Mouse (Mus musculus): Measurements from ENCODE around the gene Sp7. TPM values are rescaled to one million over a fixed set of nuclear protein-coding genes. Genes with fewer than 3 reads are reported as not detected.

The Sp7 gene
- total RNA-seq, 1 experiment: 0.09 TPM

DNA sequence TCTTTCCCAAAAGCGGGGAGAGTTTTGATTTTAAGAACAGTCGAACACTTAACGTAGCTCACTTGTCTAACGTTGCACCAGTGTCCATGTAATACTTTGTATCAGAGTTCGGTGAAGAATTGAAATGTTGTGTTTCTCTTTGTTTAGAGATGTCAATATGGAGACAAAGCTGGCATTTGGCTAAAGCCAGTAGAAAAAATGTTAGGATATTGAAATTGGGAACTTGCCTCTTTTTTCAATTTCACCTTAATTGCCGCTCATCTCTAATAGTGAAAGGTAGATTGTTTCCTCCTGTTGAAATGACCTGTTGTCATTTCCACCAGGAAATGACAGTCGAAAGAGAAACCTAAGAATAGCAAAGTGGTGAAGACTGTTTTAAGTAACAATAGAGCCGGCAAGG lies 40.1 kb downstream of the Sp7 start:
- Histone ChIP-seq H3K4me1 (ENCODE audit: control insufficient read depth in 2 of 2, insufficient read depth in 2 of 2, low read length in 2 of 2, poor library complexity in 1 of 2) (peaks cover 1 to 2% of the 10 kb centered on the region in 2 experiments; a peak in 1 of 4 replicates), H3K36me3 (ENCODE audit: control insufficient read depth, insufficient read depth, low read length, poor library complexity, severe bottlenecking) (peaks cover 27% of the 10 kb centered on the region), H3K4me3 (ENCODE audit: insufficient read depth in 1 of 2, low read depth in 1 of 2, low read length in 2 of 2, poor library complexity in 1 of 2, severe bottlenecking in 1 of 2) (peak overlapping the region; percentile 82 to 97), H3K9ac (ENCODE audit: insufficient read depth, low read depth, low read length, poor library complexity, severe bottlenecking) (peak overlapping the region; percentile 79; the same call in 1 of the 2 replicates), H3K9me3 (ENCODE audit: control insufficient read depth, insufficient read depth, low read depth, low read length) (no peaks in the 10 kb centered on the region), H3K27ac (ENCODE audit: insufficient read depth, low read depth, low read length, poor library complexity, severe bottlenecking) (no peak overlapping the region)
- in situ Hi-C loops (cut with MboI; ENCODE audit: low sequenced_read_pairs in 2 of 2, unreplicated experiment in 2 of 2): no loop called here
- TF ChIP-seq HCFC1 (IDR thresholded peaks at IDR 0.05; ENCODE audit: borderline replicate concordance, insufficient read depth, low read length) (no peak), ZC3H11A (IDR thresholded peaks at IDR 0.05; ENCODE audit: borderline replicate concordance, low read depth, low read length) (no peak), CHD2 (IDR thresholded peaks at IDR 0.05; ENCODE audit: low read depth, low read length) (no peak), MAFK (IDR thresholded peaks at IDR 0.05; ENCODE audit: insufficient read depth, low read depth, low read length) (no peak), ZNF384 (IDR thresholded peaks at IDR 0.05; ENCODE audit: low read depth, low read length) (no peak)
- DNase-seq (ENCODE audit: low read depth, low spot score): no peak

DNA sequence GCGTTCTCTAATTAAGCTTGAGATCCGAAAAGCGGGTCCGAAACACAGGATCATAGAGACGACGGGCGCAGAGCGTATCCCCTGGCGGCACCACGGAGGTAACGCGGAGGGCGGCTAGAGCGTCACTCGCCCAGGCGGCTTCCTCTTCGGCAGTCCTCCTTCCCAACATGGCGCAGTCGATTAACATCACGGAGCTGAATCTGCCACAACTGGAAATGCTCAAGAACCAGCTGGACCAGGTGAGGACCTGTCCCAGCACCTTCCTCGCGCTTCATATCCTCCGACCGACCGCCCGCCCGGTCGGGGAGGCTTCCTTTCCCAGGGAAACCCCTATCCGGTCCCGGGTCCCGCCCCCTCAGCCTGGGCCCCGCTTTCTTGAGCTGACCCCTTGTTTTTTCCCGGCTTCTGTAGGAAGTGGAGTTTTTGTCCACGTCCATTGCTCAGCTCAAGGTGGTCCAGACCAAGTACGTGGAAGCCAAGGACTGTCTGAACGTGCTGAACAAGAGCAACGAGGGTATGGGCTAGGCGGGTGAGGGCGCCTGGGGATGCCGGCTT lies 40.9 kb downstream of the Sp7 start, which contains the start of gene Pfdn5:
Gene Pfdn5 (plus strand): TSS at position 95 of the 555 bp plus-strand sequence.
- Histone ChIP-seq H3K9ac (ENCODE audit: insufficient read depth, low read depth, low read length, poor library complexity, severe bottlenecking) (peak within 1 kb of the TSS; percentile 79), H3K36me3 (ENCODE audit: control insufficient read depth, insufficient read depth, low read length, poor library complexity, severe bottlenecking) (peaks cover 25% of the 10 kb centered on the region), H3K4me3 (ENCODE audit: insufficient read depth in 1 of 2, low read depth in 1 of 2, low read length in 2 of 2, poor library complexity in 1 of 2, severe bottlenecking in 1 of 2) (peak within 1 kb of the TSS; percentile 82 to 97), H3K27ac (ENCODE audit: insufficient read depth, low read depth, low read length, poor library complexity, severe bottlenecking) (no peak within 1 kb of the TSS), H3K4me1 (ENCODE audit: control insufficient read depth in 2 of 2, insufficient read depth in 2 of 2, low read length in 2 of 2, poor library complexity in 1 of 2) (peaks cover 1 to 2% of the 10 kb centered on the region in 2 experiments; a peak in 1 of 4 replicates), H3K9me3 (ENCODE audit: control insufficient read depth, insufficient read depth, low read depth, low read length) (no peaks in the 10 kb centered on the region)
- TF ChIP-seq ZNF384 (IDR thresholded peaks at IDR 0.05; ENCODE audit: low read depth, low read length): no peak
- peak; percentile 31; the same call in 1 of the 2 replicates for TF ChIP-seq HCFC1 (IDR thresholded peaks at IDR 0.05; ENCODE audit: borderline replicate concordance, insufficient read depth, low read length)
- in situ Hi-C loops (cut with MboI; ENCODE audit: low sequenced_read_pairs in 2 of 2, unreplicated experiment in 2 of 2): no loop called here
- DNase-seq (ENCODE audit: low read depth, low spot score): peak; percentile 60

DNA sequence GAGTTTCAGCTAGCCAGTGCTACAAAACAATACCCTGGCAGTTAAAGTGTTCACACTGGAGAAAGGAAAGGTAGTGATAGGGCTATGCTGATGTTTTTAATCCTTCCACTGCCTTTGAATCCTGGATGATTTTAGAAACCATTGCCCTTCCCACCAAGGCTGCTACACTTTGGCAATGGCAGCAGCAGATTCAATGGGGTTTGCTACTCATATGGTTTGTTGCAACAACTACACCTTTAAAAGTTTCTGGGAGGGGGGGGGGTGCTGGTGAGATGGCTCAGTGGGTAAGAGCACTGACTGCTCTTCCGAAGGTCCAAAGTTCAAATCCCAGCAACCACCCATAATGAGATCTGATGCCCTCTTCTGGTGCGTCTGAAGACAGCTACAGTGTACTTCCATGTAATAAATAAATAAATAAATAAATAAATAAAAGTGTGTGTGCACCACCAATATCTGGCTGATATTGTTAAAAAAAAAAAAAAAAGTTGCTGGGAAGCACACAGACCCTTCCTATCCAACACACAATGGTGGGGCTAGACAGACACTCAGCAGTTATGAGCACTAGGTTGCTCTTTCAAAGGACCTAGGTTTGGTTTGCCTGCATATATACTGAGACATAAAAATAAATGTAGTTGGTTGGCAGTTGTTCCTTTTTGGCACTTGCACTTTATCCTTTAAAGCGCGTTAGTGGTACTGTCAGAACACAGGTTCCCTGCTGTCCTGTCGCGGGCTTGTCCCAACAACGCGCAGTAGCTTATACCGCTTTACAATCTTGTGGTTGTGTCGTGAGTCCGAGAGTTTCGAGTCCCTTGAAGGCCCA lies 42.1 kb downstream of the Sp7 start:
- Histone ChIP-seq H3K4me3 (ENCODE audit: insufficient read depth in 1 of 2, low read depth in 1 of 2, low read length in 2 of 2, poor library complexity in 1 of 2, severe bottlenecking in 1 of 2) (peak overlapping the region; percentile 44 to 89), H3K27ac (ENCODE audit: insufficient read depth, low read depth, low read length, poor library complexity, severe bottlenecking) (no peak overlapping the region), H3K9ac (ENCODE audit: insufficient read depth, low read depth, low read length, poor library complexity, severe bottlenecking) (peak overlapping the region; percentile 13; the same call in 1 of the 2 replicates), H3K36me3 (ENCODE audit: control insufficient read depth, insufficient read depth, low read length, poor library complexity, severe bottlenecking) (peaks cover 30% of the 10 kb centered on the region), H3K9me3 (ENCODE audit: control insufficient read depth, insufficient read depth, low read depth, low read length) (no peaks in the 10 kb centered on the region), H3K4me1 (ENCODE audit: control insufficient read depth in 2 of 2, insufficient read depth in 2 of 2, low read length in 2 of 2, poor library complexity in 1 of 2) (peaks cover 1 to 2% of the 10 kb centered on the region in 2 experiments; a peak in 1 of 4 replicates)
- no peak for TF ChIP-seq ZC3H11A (IDR thresholded peaks at IDR 0.05; ENCODE audit: borderline replicate concordance, low read depth, low read length)
- TF ChIP-seq MAFK (IDR thresholded peaks at IDR 0.05; ENCODE audit: insufficient read depth, low read depth, low read length): no peak
- TF ChIP-seq CHD2 (IDR thresholded peaks at IDR 0.05; ENCODE audit: low read depth, low read length): no peak
- no peak for TF ChIP-seq HCFC1 (IDR thresholded peaks at IDR 0.05; ENCODE audit: borderline replicate concordance, insufficient read depth, low read length)
- no peak for TF ChIP-seq ZNF384 (IDR thresholded peaks at IDR 0.05; ENCODE audit: low read depth, low read length)
- in situ Hi-C loops (cut with MboI; ENCODE audit: low sequenced_read_pairs in 2 of 2, unreplicated experiment in 2 of 2): no loop called here
- no peak for DNase-seq (ENCODE audit: low read depth, low spot score)

DNA sequence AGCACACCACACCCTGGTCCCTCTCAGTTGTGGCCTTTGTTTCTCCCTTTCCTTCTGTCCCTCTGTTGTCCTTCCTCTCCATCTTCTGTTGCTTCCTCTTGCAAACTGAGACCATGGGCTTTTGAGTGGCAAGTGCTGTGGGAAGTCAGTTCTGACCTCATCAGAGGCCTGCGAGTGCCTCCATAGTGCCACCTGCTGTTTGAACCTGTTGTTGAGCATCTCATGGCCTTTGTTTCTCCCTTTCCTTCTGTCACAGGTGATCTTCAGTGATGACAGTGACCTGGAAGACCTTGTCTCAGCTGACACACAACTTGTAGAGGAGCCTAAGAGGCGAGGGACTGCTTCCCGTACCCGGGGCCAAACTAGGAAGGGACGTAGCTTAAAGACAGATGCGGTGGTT lies 50.7 kb downstream of the Sp7 start:
- DNase-seq (ENCODE audit: low read depth, low spot score): peak; percentile 57
- Histone ChIP-seq H3K4me1 (ENCODE audit: control insufficient read depth in 2 of 2, insufficient read depth in 2 of 2, low read length in 2 of 2, poor library complexity in 1 of 2) (no peaks in the 10 kb centered on the region), H3K27ac (ENCODE audit: insufficient read depth, low read depth, low read length, poor library complexity, severe bottlenecking) (no peak overlapping the region), H3K9me3 (ENCODE audit: control insufficient read depth, insufficient read depth, low read depth, low read length) (no peaks in the 10 kb centered on the region), H3K4me3 (ENCODE audit: insufficient read depth in 1 of 2, low read depth in 1 of 2, low read length in 2 of 2, poor library complexity in 1 of 2, severe bottlenecking in 1 of 2) (no peak overlapping the region), H3K36me3 (ENCODE audit: control insufficient read depth, insufficient read depth, low read length, poor library complexity, severe bottlenecking) (peaks cover 67% of the 10 kb centered on the region), H3K9ac (ENCODE audit: insufficient read depth, low read depth, low read length, poor library complexity, severe bottlenecking) (no peak overlapping the region)
- in situ Hi-C loops (cut with MboI; ENCODE audit: low sequenced_read_pairs in 2 of 2, unreplicated experiment in 2 of 2): no loop called here
- TF ChIP-seq ZNF384 (IDR thresholded peaks at IDR 0.05; ENCODE audit: low read depth, low read length) (no peak), CHD2 (IDR thresholded peaks at IDR 0.05; ENCODE audit: low read depth, low read length) (no peak), ZC3H11A (IDR thresholded peaks at IDR 0.05; ENCODE audit: borderline replicate concordance, low read depth, low read length) (no peak)
